Mouse (Mus musculus) CH12.LX (cell line): ENCODE measurements around the gene 4930579G24Rik. TPM values are rescaled to one million over a fixed set of nuclear protein-coding genes. Genes with fewer than 3 reads are reported as not detected.

ENCODE experiments used
- DNase-seq: peaks from one replicate; pipeline ENCODE4 v3.0.0-alpha.2; 2013; ENCODE audit errors: extremely low read depth
- H3K27ac ChIP-seq: 2 replicates; pipeline ENCODE4 v1.5.1; 2012; ENCODE audit warnings: low read depth, mild to moderate bottlenecking, control low read depth, moderate library complexity; ENCODE audit not compliant: insufficient read depth
- H3K27me3 ChIP-seq: replicated peaks from 2 replicates; pipeline ENCODE3; 2012; ENCODE audit warnings: inconsistent platforms
- H3K36me3 ChIP-seq, 2 experiments: replicated peaks in 1 of 2; 2 replicates each; pipeline versions ENCODE3 to v1.6.1; 2012; ENCODE audit warnings: inconsistent platforms in 1 of 2, low read length in 1 of 2, mild to moderate bottlenecking in 1 of 2, mixed read lengths in 1 of 2, moderate library complexity in 1 of 2; ENCODE audit not compliant: control insufficient read depth in 1 of 2, insufficient read depth in 1 of 2
- H3K4me1 ChIP-seq, 2 experiments: 2 replicates each; pipeline ENCODE4 v1.6.1; 2012; ENCODE audit warnings: inconsistent platforms in 1 of 2, moderate library complexity in 1 of 2; ENCODE audit not compliant: insufficient read depth in 2 of 2, control insufficient read depth in 1 of 2
- H3K4me2 ChIP-seq: 2 replicates; pipeline ENCODE4 v1.6.1; 2012; ENCODE audit warnings: low read depth, mild to moderate bottlenecking, control low read depth; ENCODE audit not compliant: poor library complexity, insufficient read depth, severe bottlenecking
- H3K4me3 ChIP-seq, 3 experiments: fragments of 150-350 bp in 1 of 3; sonication (generic) in 1 of 3; replicated peaks in 1 of 3; 2 replicates each; pipeline versions ENCODE3 to v1.5.1; 2011 to 2012; ENCODE audit warnings: low read depth in 2 of 3, low read length in 2 of 3, mild to moderate bottlenecking in 2 of 3, moderate library complexity in 2 of 3, control low read depth in 1 of 3, improper control_type of control experiment in 1 of 3, inconsistent platforms in 1 of 3, mixed read lengths in 1 of 3; ENCODE audit not compliant: poor library complexity in 1 of 3
- H3K79me2 ChIP-seq: replicated peaks from 2 replicates; pipeline ENCODE4 v1.6.1; 2012; ENCODE audit warnings: mild to moderate bottlenecking, moderate library complexity; ENCODE audit not compliant: control insufficient read depth, poor library complexity, insufficient read depth, severe bottlenecking; ENCODE audit errors: extremely low read depth
- H3K9ac ChIP-seq: 2 replicates; pipeline ENCODE4 v1.6.1; 2012; ENCODE audit warnings: low read depth, mild to moderate bottlenecking, control low read depth, moderate library complexity; ENCODE audit not compliant: insufficient read depth
- H3K9me3 ChIP-seq: replicated peaks from 2 replicates; pipeline ENCODE3; 2012; ENCODE audit warnings: low read length, inconsistent platforms, mixed read lengths
- CHD1 ChIP-seq: IDR thresholded peaks from 2 replicates; pipeline ENCODE4 v1.6.1; 2012; ENCODE audit warnings: low read depth, low read length, improper control_type of control experiment, inconsistent platforms
- CTCF ChIP-seq, 2 experiments: IDR thresholded peaks in 1 of 2; conservative IDR thresholded peaks in 1 of 2; 2 replicates each; pipeline ENCODE4 v1.5.1; 2011 to 2012; ENCODE audit warnings: low read depth in 2 of 2, low read length in 2 of 2, improper control_type of control experiment in 1 of 2, inconsistent platforms in 1 of 2, mild to moderate bottlenecking in 1 of 2, moderate library complexity in 1 of 2
- EP300 ChIP-seq: IDR thresholded peaks from 2 replicates; pipeline ENCODE4 v1.6.1; 2011; ENCODE audit warnings: low read length, improper control_type of control experiment
- HCFC1 ChIP-seq: IDR thresholded peaks from 2 replicates; pipeline ENCODE4 v1.6.1; 2012; ENCODE audit warnings: low read depth, mild to moderate bottlenecking, inconsistent platforms, low read length, improper control_type of control experiment
- IRF4 ChIP-seq: IDR thresholded peaks from 2 replicates; pipeline ENCODE4 v1.6.1; 2014; ENCODE audit warnings: low read depth, mild to moderate bottlenecking, inconsistent platforms, low read length, improper control_type of control experiment
- JUND ChIP-seq: conservative IDR thresholded peaks from 2 replicates; pipeline ENCODE4 v1.6.1; 2011; ENCODE audit warnings: low read depth, low read length, improper control_type of control experiment
- MAFK ChIP-seq: IDR thresholded peaks from 2 replicates; pipeline ENCODE4 v1.6.1; 2011; ENCODE audit warnings: low read length, improper control_type of control experiment; ENCODE audit not compliant: insufficient replicate concordance
- MAZ ChIP-seq: IDR thresholded peaks from 2 replicates; pipeline ENCODE4 v1.6.1; 2012; ENCODE audit warnings: low read depth, mild to moderate bottlenecking, inconsistent platforms, low read length, improper control_type of control experiment, moderate library complexity
- MEF2A ChIP-seq: IDR thresholded peaks from 2 replicates; pipeline ENCODE4 v1.6.1; 2014; ENCODE audit warnings: low read depth, mild to moderate bottlenecking, inconsistent platforms, low read length, improper control_type of control experiment, borderline replicate concordance
- MXI1 ChIP-seq: IDR thresholded peaks from 2 replicates; pipeline ENCODE4 v1.6.1; 2011; ENCODE audit warnings: mild to moderate bottlenecking, low read depth, low read length, improper control_type of control experiment
- MYC ChIP-seq: IDR thresholded peaks from 2 replicates; pipeline ENCODE4 v1.6.1; 2011; ENCODE audit warnings: low read depth, mild to moderate bottlenecking, improper control_type of control experiment, low read length
- NELFE ChIP-seq: IDR thresholded peaks from 2 replicates; pipeline ENCODE4 v1.6.1; 2011; ENCODE audit warnings: low read depth, low read length, improper control_type of control experiment
- NRF1 ChIP-seq: IDR thresholded peaks from 2 replicates; pipeline ENCODE4 v1.6.1; 2014; ENCODE audit warnings: low read depth, mild to moderate bottlenecking, inconsistent platforms, low read length, improper control_type of control experiment, moderate library complexity
- RCOR1 ChIP-seq: conservative IDR thresholded peaks from 2 replicates; pipeline ENCODE4 v1.6.1; 2012; ENCODE audit warnings: low read depth, mild to moderate bottlenecking, inconsistent platforms, low read length, improper control_type of control experiment
- SIN3A ChIP-seq: IDR thresholded peaks from 2 replicates; pipeline ENCODE4 v1.6.1; 2012; ENCODE audit warnings: low read length, improper control_type of control experiment, inconsistent platforms
- TCF12 ChIP-seq: IDR thresholded peaks from 2 replicates; pipeline ENCODE4 v1.6.1; 2014; ENCODE audit warnings: low read depth, mild to moderate bottlenecking, inconsistent platforms, low read length, improper control_type of control experiment
- USF1 ChIP-seq: IDR thresholded peaks from 2 replicates; pipeline ENCODE4 v1.6.1; 2014; ENCODE audit warnings: low read depth, mild to moderate bottlenecking, inconsistent platforms, low read length, improper control_type of control experiment
- ZNF384 ChIP-seq: IDR thresholded peaks from 2 replicates; pipeline ENCODE4 v1.6.1; 2012; ENCODE audit warnings: low read depth, low read length, improper control_type of control experiment, inconsistent platforms
- dilution Hi-C: fragments of 300-500 bp; cut with MboI; formaldehyde crosslinking; loops from 2 replicates; pipeline ENCODE4 v1.14.3; 2020; ENCODE audit warnings: low sequenced_read_pairs; ENCODE audit not compliant: extremely low pct_unique_long_range_greater_than_20kb, extremely low pct_ligation_motif_present
- in situ Hi-C: fragments of 300-500 bp; cut with MboI; formaldehyde crosslinking; loops from 3 replicates; pipeline ENCODE4 v1.14.3; 2019; ENCODE audit warnings: low sequenced_read_pairs, low pct_ligation_motif_present, low pct_unique_long_range_greater_than_20kb, mixed read lengths
- polyA plus RNA-seq: library from polyadenylated mRNA; unstranded; fragments of >175 nt; gene quantifications from 2 replicates; pipeline ENCODE4 v1.2.1, GENCODE M21; 2012; ENCODE audit warnings: low read depth; ENCODE audit not compliant: insufficient read length
- total RNA-seq, 2 experiments: library from RNA; depleted of rRNA; stranded (reverse); fragments of 300-350 nt in 1 of 2; fragments of >200 nt in 1 of 2; gene quantifications; 2 replicates each; pipeline ENCODE4 v1.2.3; 2012 to 2014

The 4930579G24Rik gene
- total and polyA plus RNA-seq, 3 experiments = 9.4 to 15.7 (median 10.2) TPM

DNA sequence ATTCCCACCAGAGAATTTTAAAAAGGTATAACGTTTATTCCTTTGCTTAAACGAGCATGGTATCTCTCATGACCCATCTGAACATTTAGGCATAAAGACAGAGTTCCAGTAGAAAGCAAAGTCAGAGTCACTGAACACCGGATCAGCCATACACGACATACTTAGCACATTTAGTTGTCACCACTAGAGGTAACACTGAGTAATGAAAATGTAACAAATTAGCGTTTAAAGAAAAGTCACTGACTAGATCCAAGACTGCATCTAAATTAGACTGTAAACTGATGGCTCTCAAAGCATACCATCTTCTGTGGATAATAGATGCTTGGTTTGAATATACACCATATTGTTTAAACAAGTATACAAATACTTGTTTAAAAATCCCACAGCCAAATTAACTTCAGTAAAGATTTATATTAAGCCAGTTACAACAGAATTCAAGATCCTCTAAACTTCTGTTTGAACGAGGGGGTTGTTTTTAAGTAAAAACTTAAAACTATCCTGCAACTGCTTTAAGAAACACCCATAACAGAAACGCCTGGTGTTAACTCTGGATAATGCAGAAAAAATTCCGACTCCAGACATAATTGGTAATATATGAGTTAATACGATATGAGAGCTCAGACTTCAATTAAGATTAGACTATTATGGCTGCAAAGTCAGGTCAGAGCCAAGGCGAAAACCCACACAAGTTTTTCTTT is 1.2 kb upstream of the 4930579G24Rik start:
- peak overlapping the region; percentile 69; the same call in 1 of the 2 replicates for H3K4me2 ChIP-seq
- peak; percentile 56 for DNase-seq
- H3K27me3 ChIP-seq = no peaks in the 10 kb centered on the region
- dilution Hi-C loops (no loop called here), in situ Hi-C loops (no loop called here)
- peaks cover 0 to 5% of the 10 kb centered on the region in 2 experiments; a peak in 2 of 4 replicates for H3K4me1 ChIP-seq
- no peak overlapping the region for H3K27ac ChIP-seq
- peak overlapping the region; percentile 73; the same call in 1 of the 2 replicates for H3K9ac ChIP-seq
- H3K36me3 ChIP-seq = peaks cover 5 to 15% of the 10 kb centered on the region in 2 experiments
- no peaks in the 10 kb centered on the region for H3K9me3 ChIP-seq
- TF ChIP-seq CTCF (conservative IDR thresholded peaks at IDR 0.05 in 1 of 2, IDR thresholded peaks at IDR 0.05 in 1 of 2; ENCODE audit: low read depth in 2 of 2, low read length in 2 of 2) (peak in 1 of 2 experiments; percentile 62; a peak in 2 of 4 replicates), MAFK (no peak)
- H3K79me2 ChIP-seq = peaks cover 7% of the 10 kb centered on the region
- peak overlapping the region; percentile 61 to 89 (median 81) for H3K4me3 ChIP-seq

DNA sequence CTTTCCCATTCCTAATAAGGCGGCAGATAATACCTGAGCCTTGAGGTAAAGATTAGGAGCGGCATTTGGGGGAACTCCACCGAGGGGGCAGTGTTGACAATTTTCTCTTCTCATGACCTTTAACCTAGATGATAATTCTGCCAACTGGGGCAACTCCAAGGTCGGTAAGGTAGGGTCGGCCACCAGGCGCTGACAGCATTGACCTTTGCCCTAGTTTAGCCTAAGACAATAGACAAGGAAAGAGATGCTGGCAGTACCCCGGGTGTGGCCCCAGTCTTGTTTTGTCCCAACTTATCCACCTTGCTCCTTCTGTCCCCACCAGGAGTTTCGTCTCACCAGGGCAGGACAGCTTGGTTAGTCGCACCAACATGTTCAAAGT is 708 bp upstream of the 4930579G24Rik start:
- peak; percentile 41 for DNase-seq

GRCm38 (mm10) chr3:79629416-79629730 is 494 bp downstream of the 4930579G24Rik start, which contains the start of gene Etfdh:
Etfdh (minus strand) TSS chr3:79629500.
- Histone ChIP-seq H3K9me3 (no peaks in the 10 kb centered on the region), H3K4me3 (peak within 1 kb of the TSS; percentile 61 to 96 (median 88)), H3K4me2 (peak within 1 kb of the TSS; percentile 72), H3K36me3 (peaks cover 5 to 22% of the 10 kb centered on the region in 2 experiments), H3K79me2 (peaks cover 7% of the 10 kb centered on the region), H3K9ac (peak within 1 kb of the TSS; percentile 73), H3K27ac (peak within 1 kb of the TSS; percentile 81), H3K4me1 (peaks cover 0 to 5% of the 10 kb centered on the region in 2 experiments; a peak in 2 of 4 replicates), H3K27me3 (no peaks in the 10 kb centered on the region)
- dilution Hi-C loops = no loop called here
- DNase-seq = peak; percentile 58
- in situ Hi-C loops = no loop called here
- TF ChIP-seq NRF1 (no peak), EP300 (no peak), NELFE (no peak), USF1 (no peak), CHD1 (no peak), SIN3A (no peak), JUND (no peak), CTCF (conservative IDR thresholded peaks at IDR 0.05 in 1 of 2, IDR thresholded peaks at IDR 0.05 in 1 of 2; ENCODE audit: low read depth in 2 of 2, low read length in 2 of 2) (no peak)

More for the DNA sequence above, 708 bp upstream of the 4930579G24Rik start:
- Histone ChIP-seq H3K36me3 (peaks cover 3 to 15% of the 10 kb centered on the region in 2 experiments), H3K4me3 (peak overlapping the region; percentile 61 to 89 (median 81)), H3K9ac (peak overlapping the region; percentile 73; the same call in 1 of the 2 replicates), H3K4me2 (peak overlapping the region; percentile 69; the same call in 1 of the 2 replicates), H3K4me1 (peaks cover 0 to 5% of the 10 kb centered on the region in 2 experiments; a peak in 2 of 4 replicates), H3K9me3 (no peaks in the 10 kb centered on the region), H3K27me3 (no peaks in the 10 kb centered on the region), H3K79me2 (peaks cover 7% of the 10 kb centered on the region), H3K27ac (peak overlapping the region; percentile 81)
- dilution Hi-C loops (no loop called here), in situ Hi-C loops (no loop called here)
- TF ChIP-seq MAZ = no peak
- no peak for TF ChIP-seq IRF4
- TF ChIP-seq MYC = no peak
- no peak for TF ChIP-seq TCF12
- no peak for TF ChIP-seq JUND
- no peak for TF ChIP-seq MXI1
- TF ChIP-seq MEF2A = no peak
- no peak for TF ChIP-seq USF1
- no peak for TF ChIP-seq ZNF384
- TF ChIP-seq CTCF (conservative IDR thresholded peaks at IDR 0.05 in 1 of 2, IDR thresholded peaks at IDR 0.05 in 1 of 2; ENCODE audit: low read depth in 2 of 2, low read length in 2 of 2) = no peak; a peak in 1 of 4 replicates
- no peak for TF ChIP-seq HCFC1
- no peak for TF ChIP-seq RCOR1
- TF ChIP-seq, all 38 proteins: peak for 0
